Mouse (Mus musculus) E14TG2a.4 (cell line): ENCODE measurements at regions not wholly inside any gene's neighbourhood (a gene's known extent, or its start where the extent isn't known, plus 50 kb on each side); places are given as distances from the start of the nearest gene placed in this dataset.

Experiments
- CTCF ChIP-seq: conservative IDR thresholded peaks from 2 replicates; pipeline ENCODE4 v1.5.1; 2014; ENCODE audit warnings: low read length
- POU5F1 ChIP-seq: IDR thresholded peaks from 2 replicates; pipeline ENCODE4 v1.6.1; 2014; ENCODE audit warnings: low read length, borderline replicate concordance

DNA sequence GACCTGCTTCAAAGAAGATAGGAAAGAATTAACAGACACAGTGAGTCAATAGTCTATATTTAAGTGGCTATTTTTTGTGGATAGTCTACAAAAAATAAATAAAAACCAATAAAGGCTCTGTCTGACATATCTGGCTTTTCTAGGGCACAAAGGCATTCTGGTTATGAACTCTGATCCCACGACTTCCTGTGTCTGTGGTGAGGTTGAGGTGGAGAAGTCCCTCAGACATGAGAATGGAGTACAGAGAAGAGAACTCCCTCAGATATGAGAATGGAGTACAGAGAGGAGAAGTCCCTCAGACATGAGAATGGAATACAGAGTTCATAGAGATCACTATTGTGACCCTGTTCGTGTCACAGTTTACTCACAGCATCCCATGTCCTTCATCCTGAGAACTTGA lies 243.7 kb downstream of the Mtx2 start:
- TF ChIP-seq CTCF (no peak), POU5F1 (no peak)
